Mouse (Mus musculus) intestine, embryonic 16.5 days (tissue): ENCODE data around the gene Pxt1. TPM values are rescaled to one million over a fixed set of nuclear protein-coding genes. Genes with fewer than 3 reads are reported as not detected.

Experiments used
- ATAC-seq: fragments of 200-750 bp; cut with Nextera tagmentation; 2 replicates; pipeline ENCODE4 v1.8.0; 2017; ENCODE audit warnings: moderate TSS enrichment, moderate library complexity
- H3K27ac ChIP-seq: fragments of 300-500 bp; sonication (generic); 2 replicates; pipeline ENCODE4 v1.5.1; 2014; ENCODE audit warnings: mild to moderate bottlenecking, low read length
- H3K27me3 ChIP-seq: fragments of 300-500 bp; sonication (generic); replicated peaks from 2 replicates; pipeline ENCODE4 v1.6.1; 2014; ENCODE audit warnings: low read length, control low read depth, mixed read lengths; ENCODE audit not compliant: control insufficient read depth, insufficient read depth
- H3K36me3 ChIP-seq: fragments of 300-500 bp; sonication (generic); 2 replicates; pipeline ENCODE4 v1.6.1; 2014; ENCODE audit warnings: low read length, control low read depth; ENCODE audit not compliant: control insufficient read depth, insufficient read depth
- H3K4me1 ChIP-seq: fragments of 300-500 bp; sonication (generic); 2 replicates; pipeline ENCODE4 v1.6.1; 2014; ENCODE audit warnings: low read length, control low read depth, mixed read lengths; ENCODE audit not compliant: control insufficient read depth, insufficient read depth
- H3K4me2 ChIP-seq: fragments of 300-500 bp; sonication (generic); 2 replicates; pipeline ENCODE4 v1.6.1; 2014; ENCODE audit warnings: low read depth, low read length, control low read depth
- H3K4me3 ChIP-seq: fragments of 300-500 bp; sonication (generic); 2 replicates; pipeline ENCODE4 v1.5.1; 2014; ENCODE audit warnings: mild to moderate bottlenecking, low read length
- H3K9ac ChIP-seq: fragments of 300-500 bp; sonication (generic); 2 replicates; pipeline ENCODE4 v1.6.1; 2014; ENCODE audit warnings: low read depth, low read length
- H3K9me3 ChIP-seq: fragments of 300-500 bp; sonication (generic); 2 replicates; pipeline ENCODE4 v1.6.1; 2016; ENCODE audit warnings: low read length, control low read depth; ENCODE audit not compliant: control insufficient read depth
- WGBS: fragments of 180-500 bp; shearing (Covaris S2); extraction: QIAGEN DNeasy Blood & Tissue Kit; methylation state at CpG from one replicate; pipeline ENCODE4 v1.1.7; 2014; 5-methylcytosine and 5-hydroxymethylcytosine counted together
- polyA plus RNA-seq: library from polyadenylated mRNA; unstranded; fragments of >200 nt; fragmentation: Nextera tagmentation; extraction: Ambion mirVana; gene quantifications from 2 replicates; pipeline ENCODE4 v1.2.1, GENCODE M21; 2015

Pxt1 gene
- polyA plus RNA-seq, 1 experiment from 2014 or later, result not detected

GRCm38 (mm10) chr17:28895217-28895875 is 48.3 kb downstream of the Pxt1 start:
- H3K4me3 ChIP-seq, result no peak overlapping the region
- no peaks in the 10 kb centered on the region for H3K27me3 ChIP-seq
- no peaks in the 10 kb centered on the region for H3K36me3 ChIP-seq
- no peak overlapping the region for H3K27ac ChIP-seq
- no peak overlapping the region for H3K9ac ChIP-seq
- no peak for ATAC-seq
- 92% methylated on average over 21 of the region's 21 CpGs for whole genome bisulfite sequencing
- H3K4me2 ChIP-seq, result no peak overlapping the region
- no peaks in the 10 kb centered on the region for H3K9me3 ChIP-seq
- H3K4me1 ChIP-seq, result no peaks in the 10 kb centered on the region

DNA sequence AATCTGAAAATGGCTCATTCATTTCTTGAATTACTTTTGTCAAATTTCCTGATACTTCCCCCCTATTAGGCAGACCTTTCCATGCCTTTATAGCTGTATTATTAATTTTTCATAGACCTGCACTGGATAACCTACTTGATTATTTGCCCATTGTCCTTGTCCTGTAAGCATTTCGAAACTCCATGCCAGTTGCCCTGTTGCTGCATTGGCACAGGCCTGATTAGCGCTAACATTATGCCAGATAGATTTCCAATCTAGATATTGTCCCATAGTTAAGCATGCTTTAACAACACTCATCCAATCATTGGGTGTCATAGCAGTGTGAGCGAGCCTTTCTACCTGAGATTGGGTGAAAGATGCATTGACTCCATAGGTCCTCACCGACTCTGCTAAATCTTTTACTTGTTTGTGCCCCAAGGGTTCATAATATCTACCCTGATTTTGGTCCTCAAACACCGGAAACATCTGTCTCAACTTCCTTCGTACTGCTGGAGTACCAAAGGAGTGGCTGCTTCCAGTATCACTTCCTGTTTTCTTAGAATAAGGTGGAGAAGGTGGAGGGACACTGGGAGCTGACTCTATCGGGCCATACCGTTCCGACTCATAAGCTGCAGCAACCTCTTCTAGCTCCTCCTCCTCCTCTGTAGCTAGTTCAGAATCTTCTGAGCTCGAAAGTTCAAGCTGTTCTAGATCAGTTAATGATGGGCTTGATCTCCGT is 49.4 kb downstream of the Pxt1 start:
- Histone ChIP-seq H3K9me3 (no peaks in the 10 kb centered on the region), H3K4me2 (no peak overlapping the region), H3K9ac (no peak overlapping the region), H3K27ac (no peak overlapping the region), H3K36me3 (no peaks in the 10 kb centered on the region), H3K27me3 (no peaks in the 10 kb centered on the region), H3K4me1 (no peaks in the 10 kb centered on the region), H3K4me3 (no peak overlapping the region)
- ATAC-seq, result no peak
- 85% methylated on average over 11 of the region's 11 CpGs for WGBS

- Histone ChIP-seq H3K4me1 (no peaks in the 10 kb centered on the region), H3K27me3 (no peaks in the 10 kb centered on the region), H3K4me3 (no peak overlapping the region), H3K9ac (no peak overlapping the region), H3K4me2 (no peak overlapping the region), H3K27ac (no peak overlapping the region), H3K36me3 (no peaks in the 10 kb centered on the region), H3K9me3 (no peaks in the 10 kb centered on the region)
- ATAC-seq, result no peak
- WGBS, result 73% methylated on average over 8 of the region's 8 CpGs
These were observed 57.4 kb downstream of the Pxt1 start for GRCm38 (mm10) chr17:28886266-28886665.

DNA sequence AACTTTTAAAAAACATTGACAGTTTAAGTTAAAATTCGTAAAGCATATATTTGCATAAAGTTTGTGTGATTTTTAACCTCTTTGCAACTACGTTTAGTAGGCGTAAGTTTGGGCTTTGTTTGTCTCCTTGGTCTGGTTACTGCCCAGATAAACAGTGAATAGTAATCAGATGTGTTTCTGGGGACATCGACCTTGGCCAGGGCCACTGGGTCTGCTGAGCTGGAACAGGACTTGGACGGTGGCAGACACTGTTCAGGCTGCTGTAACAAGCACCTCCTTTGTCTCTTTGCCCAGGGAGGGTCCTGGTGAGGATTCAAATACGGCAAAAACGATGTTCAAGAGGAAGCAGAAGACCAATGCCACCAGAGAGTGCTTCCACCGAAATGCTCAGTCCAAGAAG is 58.4 kb downstream of the Pxt1 start:
- Histone ChIP-seq H3K36me3 (no peaks in the 10 kb centered on the region), H3K9me3 (no peaks in the 10 kb centered on the region), H3K27me3 (no peaks in the 10 kb centered on the region), H3K4me2 (no peak overlapping the region), H3K27ac (no peak overlapping the region), H3K4me3 (no peak overlapping the region), H3K4me1 (peaks cover under 1% of the 10 kb centered on the region; the same call in 1 of the 2 replicates), H3K9ac (no peak overlapping the region)
- no peak for ATAC-seq
- WGBS, result 85% methylated on average over 8 of the region's 8 CpGs

Other genes with a start within 250 kb of the Pxt1 start
- gene AC170998.1, start 217.8 kb downstream of the Pxt1 start, polyA plus RNA-seq, result 2.1 TPM in 2 replicates
- 259 and 260 TPM in 2 replicates for gene Mapk13, start 174.5 kb downstream of the Pxt1 start, polyA plus RNA-seq
- 16.6 and 21.4 TPM in 2 replicates for gene Brpf3, start 142.8 kb downstream of the Pxt1 start, polyA plus RNA-seq
- 1.7 and 1.9 TPM in 2 replicates for gene Pnpla1, start 85.4 kb downstream of the Pxt1 start, polyA plus RNA-seq
- 3.9 and 4.2 TPM in 2 replicates for gene 4930539E08Rik, start 28.5 kb downstream of the Pxt1 start, polyA plus RNA-seq
- 57.0 and 62.3 TPM in 2 replicates for gene Kctd20, start 8.1 kb upstream of the Pxt1 start, polyA plus RNA-seq
- 98.3 and 104 TPM in 2 replicates for gene Stk38, start 64.2 kb upstream of the Pxt1 start, polyA plus RNA-seq
- gene Srsf3, start 88.8 kb upstream of the Pxt1 start, polyA plus RNA-seq, result 393 and 451 TPM in 2 replicates
- 107 and 114 TPM in 2 replicates for gene Cdkn1a, start 147.1 kb upstream of the Pxt1 start, polyA plus RNA-seq
- 0.34 and 0.70 TPM in 2 replicates for gene Rab44, start 170.3 kb upstream of the Pxt1 start, polyA plus RNA-seq